Mouse (Mus musculus): ENCODE measurements around the gene Cped1. TPM values are rescaled to one million over a fixed set of nuclear protein-coding genes. Genes with fewer than 3 reads are reported as not detected.
"Not testable (repeated sequence)": the region's sequence is repeated elsewhere in the genome, so short reads cannot be mapped to it uniquely, and the experiment has no call there.

Gene Cped1
- total RNA-seq, 2 experiments from 2014 or later, result 2.8 to 5.9 TPM

DNA sequence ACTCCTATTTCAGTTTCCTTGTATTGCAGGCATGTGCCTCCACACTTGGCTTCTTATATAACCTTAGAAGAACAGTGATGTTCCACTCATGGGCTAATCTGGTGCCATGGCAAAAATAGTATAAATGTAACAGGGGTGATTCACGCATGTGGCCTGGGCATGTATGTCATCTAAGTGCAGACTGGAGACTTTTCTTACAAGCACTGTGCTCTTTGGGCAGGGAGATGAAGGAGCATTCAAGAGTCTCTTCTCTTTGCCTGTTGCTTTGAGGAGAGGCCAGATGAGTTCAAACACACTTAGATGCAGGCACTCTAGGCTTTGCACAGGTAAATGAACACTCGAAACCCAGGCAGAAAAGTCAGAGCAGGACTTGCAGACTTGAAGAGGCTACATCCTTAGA is 38.5 kb downstream of the Cped1 start:
- DNase-seq, result no peak
- intact Hi-C loops (cut with DNase I), result no loop called here

DNA sequence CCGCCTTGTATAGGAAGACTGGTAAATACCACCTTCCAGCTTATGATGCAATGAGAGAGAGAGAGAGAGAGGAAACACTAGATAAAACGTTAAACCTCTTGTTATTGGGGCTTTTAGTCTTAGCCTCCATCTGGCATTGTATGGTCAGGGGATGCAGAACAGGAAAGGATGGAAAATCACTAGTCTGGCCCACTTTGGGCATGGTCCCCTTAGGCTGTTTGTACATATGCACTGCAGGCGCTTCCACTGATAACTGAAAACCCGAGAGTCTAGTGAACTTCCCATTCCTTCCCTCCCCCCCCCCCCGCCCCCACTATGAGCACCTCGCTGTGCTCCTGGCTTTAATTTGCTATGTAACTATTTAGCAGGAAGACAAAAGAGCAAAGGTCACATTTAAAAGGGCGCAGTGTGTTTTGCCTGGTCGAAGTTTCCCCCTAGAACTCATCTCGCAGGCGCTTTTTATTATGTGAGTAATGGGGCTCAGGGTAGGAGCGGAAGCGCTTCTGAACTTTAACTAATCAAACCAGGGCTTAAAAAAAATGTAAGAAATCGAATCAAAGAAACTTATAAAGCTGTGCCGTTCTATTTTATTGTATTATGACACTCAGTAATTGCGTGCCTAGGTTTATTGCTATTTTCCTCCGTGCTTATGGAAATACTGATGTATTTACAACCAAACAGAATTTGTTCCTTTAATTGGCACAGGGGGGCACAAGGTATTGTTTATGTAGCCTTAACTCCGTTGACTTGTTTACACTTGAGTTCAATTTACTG is 40.1 kb downstream of the Cped1 start:
- DNase-seq, result no peak
- intact Hi-C loops (cut with DNase I), result no loop called here

DNA sequence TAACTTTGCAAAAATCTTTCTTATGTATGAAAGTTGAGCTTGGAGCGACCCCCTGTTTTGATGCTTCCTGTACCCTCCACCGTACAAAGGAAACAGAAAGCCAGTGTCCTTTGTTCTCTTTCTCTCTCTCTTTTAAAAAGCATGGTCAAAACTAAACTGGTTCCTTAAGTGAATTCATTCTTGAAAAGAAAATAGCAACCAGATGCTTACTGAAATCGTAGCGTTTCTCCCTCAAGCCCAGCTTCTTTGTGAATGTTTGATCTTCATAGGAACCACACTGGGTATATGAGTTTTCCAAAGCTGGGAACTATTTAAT is 40.6 kb downstream of the Cped1 start:
- intact Hi-C loops (cut with DNase I), result no loop called here
- DNase-seq, result no peak

DNA sequence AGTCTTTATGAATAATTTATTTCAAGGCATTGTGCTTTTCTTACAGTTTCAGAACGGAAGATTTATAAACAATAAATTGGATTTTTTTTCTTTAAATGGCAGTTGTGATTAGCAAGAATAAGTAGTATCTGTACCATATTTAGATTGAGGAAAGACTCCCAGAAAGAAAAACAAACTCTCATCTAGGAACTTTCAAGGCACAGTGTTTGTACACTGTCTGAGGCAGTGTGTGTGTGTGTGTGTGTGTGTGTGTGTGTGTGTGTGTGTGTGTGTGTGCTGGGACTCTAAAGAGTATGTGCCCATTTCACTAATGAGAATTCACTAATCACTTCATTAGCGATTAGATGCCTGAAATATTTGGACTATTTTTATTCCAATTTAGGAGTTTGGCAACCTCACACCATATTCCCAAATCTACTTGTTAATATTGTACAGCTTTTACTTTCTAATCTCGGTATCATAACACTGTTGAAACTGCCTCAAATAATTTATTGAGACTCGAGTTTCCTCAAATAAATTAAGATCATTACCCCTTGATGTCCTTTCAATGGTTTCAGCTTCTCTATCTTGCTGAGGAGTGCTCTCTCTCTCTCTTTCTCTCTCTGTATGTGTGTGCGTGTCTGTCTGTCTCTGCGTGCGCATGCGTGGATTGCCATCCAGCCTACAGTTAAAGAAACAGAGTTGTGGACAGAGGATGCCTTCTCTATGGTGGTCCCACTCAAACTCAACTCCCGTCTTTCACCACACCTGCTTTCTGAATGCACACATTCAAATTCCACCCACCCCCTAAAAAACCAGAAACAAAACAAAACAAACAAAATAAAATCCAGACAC is 41.3 kb downstream of the Cped1 start:
- DNase-seq, result no peak
- intact Hi-C loops (cut with DNase I), result no loop called here

DNA sequence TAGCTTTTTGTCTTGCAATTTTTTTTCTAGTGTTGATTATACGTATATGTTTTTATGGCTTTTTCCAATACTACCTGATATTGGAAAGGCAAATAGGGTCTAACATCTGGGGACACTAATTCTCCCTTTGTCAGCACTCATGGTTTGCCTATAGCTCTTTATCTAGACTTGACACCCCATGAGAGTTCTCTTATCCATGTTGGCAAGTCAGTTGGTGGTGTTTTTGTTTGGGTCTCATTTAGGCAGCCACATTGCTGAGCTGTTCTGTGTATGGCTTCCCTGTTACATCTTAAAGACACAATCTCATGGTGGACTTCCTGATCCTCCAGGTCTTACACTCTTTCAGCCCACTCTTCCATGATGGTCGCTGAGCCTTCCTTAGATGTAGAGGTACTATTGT is 42.1 kb downstream of the Cped1 start:
- intact Hi-C loops (cut with DNase I), result no loop called here
- DNase-seq, result no peak

DNA sequence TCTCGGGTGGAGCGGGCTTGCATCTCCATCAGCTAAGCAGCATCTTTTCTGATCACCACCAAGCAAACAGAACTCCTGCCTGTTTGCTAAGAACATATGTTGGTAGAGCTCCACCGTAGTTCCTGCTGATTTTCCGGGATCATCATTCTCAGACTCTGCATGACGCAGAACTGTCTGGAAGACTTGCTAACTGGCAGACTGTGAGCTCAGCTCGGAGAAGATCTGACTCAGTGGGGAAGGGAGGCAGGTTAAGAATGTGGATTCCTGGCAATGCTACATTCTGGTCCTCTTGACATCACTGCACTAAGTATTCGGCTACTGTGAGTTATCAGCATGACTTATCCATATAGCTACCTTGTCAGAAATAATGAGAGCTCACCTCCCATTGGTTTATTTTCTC is 44.7 kb downstream of the Cped1 start:
- intact Hi-C loops (cut with DNase I), result no loop called here

DNA sequence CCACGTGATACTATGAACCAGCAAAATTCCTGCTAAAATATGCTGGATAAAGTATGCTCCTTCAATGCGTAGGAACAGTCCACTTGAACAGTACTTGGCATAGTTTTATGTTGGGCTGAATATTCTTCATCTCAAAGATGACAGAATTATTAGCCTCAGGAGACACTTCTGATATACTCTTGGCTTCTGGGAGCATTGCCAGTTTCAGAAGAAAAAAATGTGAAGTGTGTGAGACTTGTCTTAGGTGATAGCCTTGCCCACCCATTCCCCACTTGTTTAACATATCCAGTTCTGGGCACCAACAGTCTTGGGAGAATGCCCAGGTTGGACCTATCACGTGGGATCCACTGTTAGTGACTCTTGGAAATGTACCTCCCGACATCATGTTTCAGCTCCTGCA is 47.5 kb downstream of the Cped1 start:
- no peak for DNase-seq
- intact Hi-C loops (cut with DNase I), result no loop called here

More for the DNA sequence above, 44.7 kb downstream of the Cped1 start:
- no peak for DNase-seq

DNA sequence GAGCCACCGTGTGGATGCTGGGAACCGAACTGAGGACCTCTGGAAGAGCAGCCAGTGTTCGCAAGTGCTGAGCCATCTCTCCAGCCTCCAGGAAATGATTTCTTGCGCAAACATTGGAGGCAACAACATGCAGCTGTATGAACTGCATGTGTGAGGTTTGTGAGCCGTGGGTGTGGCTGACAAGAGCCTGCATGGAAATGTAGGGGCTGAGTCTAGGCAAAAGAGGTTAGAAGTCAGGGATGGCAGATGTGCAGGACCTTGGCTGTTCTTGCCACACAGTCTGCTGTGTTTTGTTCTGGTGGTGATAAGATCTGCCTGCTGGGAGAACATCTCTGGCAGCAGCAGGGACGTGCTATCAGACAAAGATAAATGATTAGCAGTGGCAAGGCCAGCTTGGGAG is 49.7 kb downstream of the Cped1 start:
- DNase-seq, result no peak
- intact Hi-C loops (cut with DNase I), result no loop called here

DNA sequence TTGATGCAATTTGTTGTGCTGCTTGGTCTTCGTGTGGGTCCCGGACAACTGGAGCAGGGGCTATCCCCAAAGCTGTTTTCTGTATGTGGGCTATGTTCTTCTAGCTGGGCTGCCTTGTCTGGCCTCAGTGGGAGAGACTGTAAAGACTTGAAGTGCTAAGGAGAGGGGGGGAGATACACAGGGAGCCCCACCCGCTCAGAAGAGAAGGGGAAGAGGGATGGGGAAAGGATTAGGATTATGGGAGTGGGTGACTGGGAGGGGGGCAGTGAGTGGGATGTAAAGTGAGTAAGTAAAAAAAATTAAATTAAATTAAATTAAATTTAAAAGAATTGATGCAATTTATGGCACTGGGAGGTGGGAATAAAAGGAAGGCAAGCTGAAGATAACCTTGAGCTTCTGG is 50.2 kb downstream of the Cped1 start:
- intact Hi-C loops (cut with DNase I), result no loop called here
- DNase-seq, result no peak

DNA sequence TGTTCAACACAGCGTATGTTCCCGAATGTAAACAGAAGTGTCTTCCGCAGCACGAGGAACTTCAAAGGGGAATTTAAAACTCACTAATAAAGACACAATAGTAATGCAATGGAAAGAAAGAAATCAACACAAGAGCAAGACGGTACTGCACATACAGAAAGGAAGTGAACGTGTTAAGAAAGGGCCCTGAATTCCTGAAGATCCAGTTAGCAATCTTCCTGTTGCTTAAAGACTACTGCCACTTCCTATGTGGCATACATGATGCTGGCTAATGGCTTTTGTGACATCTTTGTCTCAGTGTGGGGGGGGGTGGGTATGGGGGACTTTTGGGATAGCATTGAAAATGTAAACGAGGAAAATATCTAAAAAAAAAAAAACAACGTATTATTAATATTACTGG is 50.7 kb downstream of the Cped1 start:
- no peak for DNase-seq
- intact Hi-C loops (cut with DNase I), result no loop called here

DNA sequence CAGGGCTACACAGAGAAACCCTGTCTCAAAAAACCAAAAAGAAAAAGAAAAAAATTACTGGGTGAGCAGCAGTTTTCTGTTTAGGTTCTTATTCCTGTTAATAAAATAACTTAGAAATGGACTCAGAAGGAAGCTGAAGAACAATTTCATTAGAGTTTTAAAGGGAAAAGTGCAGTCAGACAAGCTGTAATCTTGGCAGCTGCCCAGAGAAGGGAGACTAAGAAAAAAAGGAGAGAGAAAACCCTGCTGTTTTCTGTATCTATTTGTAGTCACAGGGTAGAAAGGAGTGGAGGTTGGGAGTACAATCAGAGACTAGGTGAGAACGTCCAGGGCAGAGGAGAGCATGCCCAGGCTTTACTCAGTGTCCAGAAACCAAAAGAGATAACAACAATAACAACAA is 51.2 kb downstream of the Cped1 start:
- intact Hi-C loops (cut with DNase I), result no loop called here
- DNase-seq, result no peak

DNA sequence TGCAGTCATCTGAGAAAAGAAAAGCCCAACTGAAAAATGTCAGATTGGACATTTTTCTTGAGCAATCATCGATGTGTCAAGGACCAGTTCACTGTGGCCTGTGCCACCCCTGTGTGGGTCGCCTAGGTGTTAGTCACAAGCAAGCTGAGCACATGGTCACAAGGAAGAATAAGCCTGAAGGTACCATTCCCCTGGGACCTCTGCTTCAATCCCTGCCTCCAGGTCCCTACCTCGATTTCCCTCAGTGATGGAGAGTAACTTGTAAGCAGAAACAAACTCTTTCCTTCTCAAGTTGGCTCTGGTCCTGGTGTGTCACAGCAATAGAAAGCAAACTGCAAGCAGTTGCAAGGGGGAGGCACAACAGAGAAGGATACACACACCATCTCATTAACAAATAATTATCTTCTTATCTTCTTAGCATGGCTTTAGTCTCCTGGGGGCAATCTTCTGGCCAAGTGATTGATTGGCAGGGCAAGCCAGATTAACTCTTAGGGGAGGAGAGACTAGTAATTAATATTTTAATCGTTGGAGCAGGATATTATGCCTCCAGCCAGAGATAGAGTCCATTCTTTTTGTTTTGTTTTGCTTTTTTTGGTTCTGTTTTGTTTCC is 51.8 kb downstream of the Cped1 start:
- no peak for DNase-seq
- intact Hi-C loops (cut with DNase I), result no loop called here

DNA sequence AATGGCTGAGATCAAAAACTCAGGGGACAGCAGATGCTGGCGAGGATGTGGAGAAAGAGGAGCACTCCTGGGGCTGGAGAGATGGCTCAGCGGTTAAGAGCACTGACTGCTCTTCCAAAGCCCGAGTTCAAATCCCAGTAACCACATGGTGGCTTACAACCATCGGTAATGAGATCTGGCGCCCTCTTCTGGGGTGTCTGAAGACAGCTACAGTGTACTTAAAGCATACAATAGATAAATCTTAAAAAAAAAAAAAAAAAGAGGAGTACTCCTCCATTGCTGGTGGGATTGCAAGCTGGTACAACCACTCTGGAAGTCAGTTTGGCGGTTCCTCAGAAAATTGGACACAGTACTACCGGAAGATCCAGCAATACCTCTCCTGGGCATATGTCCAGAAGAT is 54.0 kb downstream of the Cped1 start:
- intact Hi-C loops (cut with DNase I); DNase-seq: not testable (repeated sequence)

DNA sequence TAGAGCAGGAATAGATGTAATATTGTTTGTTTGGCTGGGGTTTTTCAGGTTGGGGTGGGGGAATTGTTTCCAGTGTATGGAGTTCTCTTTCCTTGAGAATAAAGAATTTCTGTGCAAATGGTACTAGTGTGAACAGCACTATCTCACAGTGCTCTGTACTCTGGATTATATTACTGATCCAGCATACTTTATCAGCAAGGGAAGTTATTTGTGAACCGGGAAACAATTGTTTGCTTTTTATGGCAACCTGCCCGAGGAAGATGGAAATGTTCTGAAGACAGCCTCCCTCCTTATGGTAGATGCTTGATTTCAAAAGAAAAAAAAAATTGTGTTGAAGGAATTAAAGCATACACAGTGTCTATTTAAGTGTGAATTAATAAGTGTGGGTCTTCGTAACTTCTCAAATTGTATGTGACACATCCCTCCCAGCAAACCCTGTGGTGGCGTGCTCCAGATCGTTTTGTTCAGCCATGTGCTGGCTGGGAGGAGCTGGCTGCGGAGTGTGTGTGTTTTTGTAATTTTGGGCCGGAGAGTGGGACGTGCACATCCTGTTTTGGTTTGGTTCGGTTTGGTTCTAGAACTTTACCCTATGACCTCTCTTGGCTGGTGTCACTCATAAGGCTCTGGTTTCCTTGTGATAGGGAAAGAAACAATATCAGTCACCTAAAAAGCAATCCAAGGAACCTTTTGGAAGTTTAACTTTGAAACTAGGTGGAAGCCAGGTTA is 59.3 kb downstream of the Cped1 start:
- DNase-seq, result no peak

DNA sequence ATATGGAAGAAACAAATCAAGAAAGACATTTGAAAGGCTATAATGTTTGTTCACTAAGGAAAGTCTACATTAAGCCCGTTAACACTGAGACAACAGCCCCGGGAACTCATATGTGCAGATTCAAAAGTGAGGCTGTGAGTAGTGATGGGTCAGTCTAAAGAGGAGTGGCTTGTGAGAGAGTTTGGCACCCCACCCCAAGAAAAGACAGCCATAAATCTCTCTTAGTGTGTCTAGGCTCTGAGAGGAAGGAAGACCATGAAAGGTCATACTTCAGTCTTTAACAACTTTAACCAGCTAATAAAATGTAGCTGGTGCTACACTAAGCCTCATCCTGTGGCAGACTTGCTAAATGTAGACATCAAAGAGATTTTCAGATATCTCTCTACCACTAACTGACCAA is 61.4 kb downstream of the Cped1 start:
- intact Hi-C loops (cut with DNase I), result no loop called here
- no peak for DNase-seq

More for the DNA sequence above, 59.3 kb downstream of the Cped1 start:
- intact Hi-C loops (cut with DNase I), result no loop called here

DNA sequence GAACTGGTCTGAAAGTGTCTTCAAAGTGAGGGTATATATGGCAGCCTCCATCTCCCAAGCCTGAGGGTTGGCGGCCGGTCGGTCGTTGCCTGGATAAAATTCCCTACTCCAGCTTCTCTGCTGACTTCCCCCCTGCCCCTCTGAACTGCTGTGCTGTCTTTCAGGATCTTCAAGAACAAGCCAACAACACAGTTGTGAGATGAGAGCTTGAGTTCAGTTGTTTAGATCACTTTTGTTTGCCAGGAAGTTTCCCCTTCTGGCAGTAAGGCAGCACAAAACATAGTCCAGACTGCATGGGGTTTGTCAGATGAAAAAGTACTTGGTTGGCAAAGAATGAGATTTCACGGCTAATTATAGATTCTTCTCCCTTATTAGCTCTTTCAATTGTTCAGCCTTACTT is 63.4 kb downstream of the Cped1 start:
- DNase-seq, result no peak
- intact Hi-C loops (cut with DNase I), result no loop called here

DNA sequence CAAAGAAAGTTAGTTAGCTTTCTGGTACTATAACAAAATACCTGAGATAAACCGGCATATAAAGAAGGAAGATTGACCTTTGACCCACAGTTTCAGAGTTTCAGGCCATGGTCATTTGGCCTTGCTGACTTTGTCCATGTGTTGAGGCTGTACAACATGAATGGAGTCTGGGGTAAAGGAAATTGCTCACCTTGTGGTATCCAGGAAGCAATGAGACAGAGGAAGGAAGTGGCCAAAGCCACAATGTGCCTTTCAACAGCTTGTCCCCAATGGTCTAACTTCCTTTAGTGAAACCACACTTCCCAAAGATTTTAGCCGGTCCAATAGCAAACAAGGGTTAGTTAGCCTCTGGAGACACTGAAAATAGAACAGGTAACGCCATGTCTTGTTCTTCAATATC is 65.8 kb downstream of the Cped1 start:
- intact Hi-C loops (cut with DNase I), result no loop called here
- no peak for DNase-seq

DNA sequence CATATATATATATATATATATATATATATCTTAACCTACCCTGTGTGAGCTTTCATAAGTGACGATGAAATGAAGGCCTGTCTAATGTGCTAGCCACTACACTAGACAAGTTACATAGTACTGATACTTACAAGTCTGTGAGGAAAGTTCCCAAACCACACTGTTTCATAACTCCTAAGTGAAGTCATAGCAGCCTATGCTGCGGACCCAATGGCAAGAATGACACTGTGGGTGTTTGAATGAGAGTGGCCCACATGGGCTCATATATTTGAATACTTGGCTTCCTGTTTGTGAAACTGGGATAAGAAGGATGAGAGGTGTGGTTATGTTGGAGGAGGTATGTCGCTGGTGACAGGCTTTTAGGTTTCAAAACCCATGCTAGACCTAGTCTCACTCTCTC is 67.3 kb downstream of the Cped1 start:
- intact Hi-C loops (cut with DNase I), result no loop called here
- DNase-seq, result no peak

DNA sequence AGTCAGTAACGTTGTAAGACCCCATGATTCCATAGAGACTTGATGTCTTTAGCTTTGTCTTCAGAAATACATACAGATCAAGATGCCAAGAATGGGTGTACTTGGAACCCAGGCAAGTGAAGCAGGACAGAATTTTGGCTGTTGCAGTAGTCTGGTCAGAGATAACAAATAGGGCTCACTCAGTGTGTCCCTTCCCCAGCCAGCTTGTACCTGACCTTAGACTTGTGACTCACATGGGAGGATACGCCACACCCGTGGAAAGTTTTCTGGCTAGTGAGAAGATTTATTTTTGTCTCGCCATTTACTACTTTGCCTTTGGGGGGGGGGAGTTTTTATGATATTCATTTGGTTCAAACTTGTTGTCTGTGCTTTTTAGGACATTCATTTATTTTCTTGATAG is 78.6 kb downstream of the Cped1 start:
- intact Hi-C loops (cut with DNase I), result no loop called here
- DNase-seq, result no peak

DNA sequence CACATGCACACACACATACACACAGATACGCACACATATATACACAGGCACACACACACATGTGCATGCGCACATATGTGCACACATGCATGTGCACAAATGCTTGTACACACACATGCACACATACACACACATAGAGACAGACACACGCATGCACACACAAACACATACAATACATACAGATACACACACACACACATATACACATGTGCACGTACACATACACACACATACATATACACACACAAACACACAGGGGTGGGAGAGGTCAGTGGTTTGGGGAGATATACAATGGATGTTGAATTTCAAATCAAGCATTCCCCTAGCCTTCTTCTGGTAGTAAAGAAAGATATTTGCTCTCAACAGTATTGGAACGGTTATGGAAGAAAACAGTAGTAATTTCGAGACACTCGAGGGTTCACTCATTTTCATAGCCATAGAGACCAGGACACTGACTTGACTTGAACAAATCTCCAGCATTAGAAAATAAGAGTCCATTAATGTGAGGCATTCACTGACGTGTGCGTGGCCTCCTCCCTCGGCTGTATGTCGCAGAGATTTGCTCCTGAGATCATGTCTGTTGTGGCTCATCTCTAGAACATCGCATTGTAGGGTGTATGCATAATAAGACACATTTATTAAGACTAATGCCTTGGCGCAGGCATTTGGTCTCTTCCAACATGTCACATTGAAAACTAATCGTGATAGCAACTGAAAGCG is 85.0 kb downstream of the Cped1 start:
- no peak for DNase-seq
- intact Hi-C loops (cut with DNase I), result no loop called here
